In the genomic region with DNA sequence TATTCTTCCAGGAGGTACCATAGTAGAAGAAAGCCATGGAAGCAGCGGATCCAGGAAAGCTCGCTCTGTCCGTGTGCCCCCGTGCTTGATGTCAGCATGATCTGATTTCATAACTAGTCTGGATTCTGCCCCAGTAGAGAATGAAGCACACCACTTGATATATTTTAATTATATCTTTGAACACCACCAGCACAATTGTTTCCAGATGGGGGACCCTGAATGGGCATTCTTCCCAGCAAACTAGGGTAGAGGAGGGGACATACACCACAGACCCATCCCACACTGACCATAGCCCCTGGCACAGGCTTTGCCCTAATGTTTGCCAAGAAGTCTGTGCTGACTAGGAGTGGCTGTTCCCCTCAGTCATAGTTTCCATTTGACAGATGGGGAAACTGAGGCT, we compare ENCODE assay signal across 25 mouse cellular contexts. TPM values are rescaled to one million over a fixed set of nuclear protein-coding genes. Genes with fewer than 3 reads are reported as not detected.
DNase-seq lines count a peak whose midpoint lies in the region; ATAC-seq lines count a peak whose summit lies in the region.
"Had no signal": no experiment of that assay in that cellular context is flagged by ENCODE, and none has a peak within 500 bp of the region (broad histone marks: within the 10 kb centered on the region; RNA-seq: fewer than 3 reads in every experiment).

No protein-coding gene starts in this region.

- no peak overlapping the region for H3K4me3 ChIP-seq in embryonic facial prominence, embryonic 13.5 days
- no peak overlapping the region for H3K4me3 ChIP-seq in embryonic facial prominence, embryonic 10.5 days
- H3K4me3 ChIP-seq in limb, embryonic 15.5 days = no peak overlapping the region
- H3K4me3 ChIP-seq in limb, embryonic 10.5 days = no peak overlapping the region
- H3K4me3 ChIP-seq in embryonic facial prominence, embryonic 14.5 days (ENCODE audit: low read depth, low read length) = no peak overlapping the region
- H3K4me3 ChIP-seq: heart, embryonic 12.5 days; heart, embryonic 15.5 days; hindbrain, embryonic 12.5 days; hindbrain, embryonic 15.5 days; intestine, embryonic 15.5 days had no signal

- H3K27ac ChIP-seq in embryonic facial prominence, embryonic 13.5 days = peak overlapping the region; percentile 49
- no peak overlapping the region for H3K27ac ChIP-seq in embryonic facial prominence, embryonic 10.5 days (replicated peaks)
- H3K27ac ChIP-seq in limb, embryonic 15.5 days = 0 out of 2 replicates have a peak overlapping the region, but pooled peaks have one; percentile 33
- no peak overlapping the region for H3K27ac ChIP-seq in limb, embryonic 10.5 days
- peak overlapping the region; percentile 35; the same call in 1 of the 2 replicates for H3K27ac ChIP-seq in embryonic facial prominence, embryonic 14.5 days (replicated peaks; ENCODE audit: low read depth, low read length)
- H3K27ac ChIP-seq: heart, embryonic 15.5 days; hindbrain, embryonic 12.5 days; hindbrain, embryonic 15.5 days; intestine, embryonic 15.5 days had no signal

- no peaks in the 10 kb centered on the region for H3K36me3 ChIP-seq in embryonic facial prominence, embryonic 13.5 days
- H3K36me3 ChIP-seq in embryonic facial prominence, embryonic 10.5 days (replicated peaks) = no peaks in the 10 kb centered on the region
- H3K36me3 ChIP-seq in limb, embryonic 15.5 days = no peaks in the 10 kb centered on the region
- no peaks in the 10 kb centered on the region for H3K36me3 ChIP-seq in limb, embryonic 10.5 days
- H3K36me3 ChIP-seq in embryonic facial prominence, embryonic 14.5 days (ENCODE audit: control insufficient read depth, insufficient read depth, low read length) = no peaks in the 10 kb centered on the region
- H3K36me3 ChIP-seq: heart, embryonic 12.5 days; heart, embryonic 15.5 days; hindbrain, embryonic 12.5 days; hindbrain, embryonic 15.5 days; intestine, embryonic 15.5 days had no signal

- H3K4me1 ChIP-seq in embryonic facial prominence, embryonic 13.5 days = peaks cover 43% of the 10 kb centered on the region
- H3K4me1 ChIP-seq in embryonic facial prominence, embryonic 10.5 days = peaks cover 26% of the 10 kb centered on the region
- H3K4me1 ChIP-seq in limb, embryonic 15.5 days = peaks cover 36% of the 10 kb centered on the region
- H3K4me1 ChIP-seq in limb, embryonic 10.5 days = peaks cover 34% of the 10 kb centered on the region
- H3K4me1 ChIP-seq in embryonic facial prominence, embryonic 14.5 days (ENCODE audit: control insufficient read depth, insufficient read depth, low read length) = peaks cover 16% of the 10 kb centered on the region

- H3K27me3 ChIP-seq in embryonic facial prominence, embryonic 13.5 days = 0 out of 2 replicates have a peak, but pooled peaks cover 6% of the 10 kb centered on the region
- H3K27me3 ChIP-seq in embryonic facial prominence, embryonic 10.5 days (replicated peaks; ENCODE audit: low read depth, poor library complexity, severe bottlenecking) = peaks cover 45% of the 10 kb centered on the region
- H3K27me3 ChIP-seq in limb, embryonic 15.5 days = no peaks in the 10 kb centered on the region
- peaks cover 18% of the 10 kb centered on the region; the same call in 1 of the 2 replicates for H3K27me3 ChIP-seq in limb, embryonic 10.5 days (ENCODE audit: low read depth, poor library complexity, severe bottlenecking)
- no peaks in the 10 kb centered on the region for H3K27me3 ChIP-seq in embryonic facial prominence, embryonic 14.5 days (replicated peaks; ENCODE audit: control insufficient read depth, insufficient read depth, low read length)
- H3K27me3 ChIP-seq: heart, embryonic 12.5 days; heart, embryonic 15.5 days; intestine, embryonic 15.5 days; Patski had no signal

- no peaks in the 10 kb centered on the region for H3K9me3 ChIP-seq in embryonic facial prominence, embryonic 13.5 days
- no peaks in the 10 kb centered on the region for H3K9me3 ChIP-seq in embryonic facial prominence, embryonic 10.5 days
- no peaks in the 10 kb centered on the region for H3K9me3 ChIP-seq in limb, embryonic 15.5 days
- H3K9me3 ChIP-seq in limb, embryonic 10.5 days (replicated peaks) = no peaks in the 10 kb centered on the region
- no peaks in the 10 kb centered on the region for H3K9me3 ChIP-seq in embryonic facial prominence, embryonic 14.5 days (ENCODE audit: control insufficient read depth, low read length)
- H3K9me3 ChIP-seq: heart, embryonic 12.5 days; heart, embryonic 15.5 days; hindbrain, embryonic 12.5 days; hindbrain, embryonic 15.5 days; intestine, embryonic 15.5 days had no signal

- H3K4me2 ChIP-seq in embryonic facial prominence, embryonic 13.5 days = no peak overlapping the region
- H3K4me2 ChIP-seq in limb, embryonic 15.5 days = no peak overlapping the region
- no peak overlapping the region for H3K4me2 ChIP-seq in embryonic facial prominence, embryonic 14.5 days (ENCODE audit: low read depth, low read length)
- H3K4me2 ChIP-seq: heart, embryonic 12.5 days; heart, embryonic 15.5 days; hindbrain, embryonic 12.5 days; hindbrain, embryonic 15.5 days; intestine, embryonic 15.5 days had no signal

- no peak for DNase-seq in embryonic facial prominence, embryonic 10.5 days (ENCODE audit: low spot score)
- DNase-seq in limb, embryonic 10.5 days (ENCODE audit: low spot score) = no peak
- DNase-seq in embryonic facial prominence, embryonic 14.5 days (ENCODE audit: low spot score) = peak; percentile 51
- no peak for DNase-seq in lung, postnatal 14 days
- DNase-seq: adrenal gland, adult 2 months; adrenal gland, postnatal 14 days; cerebellum, adult 11-12 months; cerebellum, adult 8-10 months; cerebellum, postnatal 10 days; cerebellum, postnatal 36 days; embryo, embryonic 11 days; gastrocnemius, postnatal 25 days; heart, adult 18-20 months; heart, postnatal 10 days; heart, postnatal 4 days; kidney, adult 11 months had no signal

- 69% methylated on average over 4 of the region's 4 CpGs for WGBS in embryonic facial prominence, embryonic 13.5 days
- 88% methylated on average over 4 of the region's 4 CpGs for WGBS in embryonic facial prominence, embryonic 10.5 days
- 77% methylated on average over 4 of the region's 4 CpGs for WGBS in limb, embryonic 15.5 days
- 87% methylated on average over 4 of the region's 4 CpGs for WGBS in limb, embryonic 10.5 days
- WGBS in embryonic facial prominence, embryonic 14.5 days = 71% methylated on average over 4 of the region's 4 CpGs

- ATAC-seq in embryonic facial prominence, embryonic 13.5 days (ENCODE audit: insufficient number of reproducible peaks, insufficient read depth, low FRiP score, low TSS enrichment, low read depth) = no peak
- ATAC-seq in limb, embryonic 15.5 days (ENCODE audit: insufficient number of reproducible peaks, low FRiP score, low TSS enrichment, low read depth) = no peak
- ATAC-seq in embryonic facial prominence, embryonic 14.5 days (ENCODE audit: low read depth) = no peak
- ATAC-seq: forebrain, embryonic 14.5 days; intestine, embryonic 15.5 days; Patski had no signal

- no peak overlapping the region for H3K9ac ChIP-seq in embryonic facial prominence, embryonic 13.5 days
- H3K9ac ChIP-seq in limb, embryonic 15.5 days = no peak overlapping the region
- no peak overlapping the region for H3K9ac ChIP-seq in embryonic facial prominence, embryonic 14.5 days (ENCODE audit: low read depth, low read length)
- H3K9ac ChIP-seq: heart, embryonic 12.5 days; heart, embryonic 15.5 days; hindbrain, embryonic 12.5 days; hindbrain, embryonic 15.5 days; intestine, embryonic 15.5 days had no signal

RNA-seq across cellular contexts. Expression of gene Tmem129, which starts 26.7 kb away (rescaled TPM):
- 39.9 and 40.0 TPM in 2 replicates for polyA plus RNA-seq in embryonic facial prominence, embryonic 13.5 days (2015; fragmentation: Nextera tagmentation; extraction: Ambion mirVana)
- 37.1 and 40.0 TPM in 2 replicates for polyA plus RNA-seq in embryonic facial prominence, embryonic 10.5 days (2016; fragmentation: Nextera tagmentation; extraction: Ambion mirVana)
- 45.8 and 49.7 TPM in 2 replicates for polyA plus RNA-seq in limb, embryonic 15.5 days (2015; fragmentation: Nextera tagmentation; extraction: Ambion mirVana)
- polyA plus RNA-seq in limb, embryonic 10.5 days (2016; fragmentation: Nextera tagmentation; extraction: Ambion mirVana) = 40.5 and 47.2 TPM in 2 replicates
- 47.6 and 47.7 TPM in 2 replicates for polyA plus RNA-seq in embryonic facial prominence, embryonic 14.5 days (2014; fragmentation: Nextera tagmentation; extraction: Ambion mirVana)

RNA-seq across cellular contexts. Expression of gene Tacc3, which starts 27.0 kb away (rescaled TPM):
- polyA plus RNA-seq in embryonic facial prominence, embryonic 13.5 days (2015; fragmentation: Nextera tagmentation; extraction: Ambion mirVana) = 207 and 208 TPM in 2 replicates
- 318 and 337 TPM in 2 replicates for polyA plus RNA-seq in embryonic facial prominence, embryonic 10.5 days (2016; fragmentation: Nextera tagmentation; extraction: Ambion mirVana)
- polyA plus RNA-seq in limb, embryonic 15.5 days (2015; fragmentation: Nextera tagmentation; extraction: Ambion mirVana) = 150 and 151 TPM in 2 replicates
- polyA plus RNA-seq in limb, embryonic 10.5 days (2016; fragmentation: Nextera tagmentation; extraction: Ambion mirVana) = 323 and 325 TPM in 2 replicates
- 127 and 153 TPM in 2 replicates for polyA plus RNA-seq in embryonic facial prominence, embryonic 14.5 days (2014; fragmentation: Nextera tagmentation; extraction: Ambion mirVana)

RNA-seq across cellular contexts. Expression of gene Slbp, which starts 32.6 kb away (rescaled TPM):
- 246 and 251 TPM in 2 replicates for polyA plus RNA-seq in embryonic facial prominence, embryonic 13.5 days (2015; fragmentation: Nextera tagmentation; extraction: Ambion mirVana)
- polyA plus RNA-seq in embryonic facial prominence, embryonic 10.5 days (2016; fragmentation: Nextera tagmentation; extraction: Ambion mirVana) = 313 and 322 TPM in 2 replicates
- polyA plus RNA-seq in limb, embryonic 15.5 days (2015; fragmentation: Nextera tagmentation; extraction: Ambion mirVana) = 204 and 206 TPM in 2 replicates
- 340 and 345 TPM in 2 replicates for polyA plus RNA-seq in limb, embryonic 10.5 days (2016; fragmentation: Nextera tagmentation; extraction: Ambion mirVana)
- 188 and 196 TPM in 2 replicates for polyA plus RNA-seq in embryonic facial prominence, embryonic 14.5 days (2014; fragmentation: Nextera tagmentation; extraction: Ambion mirVana)

RNA-seq across cellular contexts. Expression of gene Fgfr3, which starts 36.5 kb away (rescaled TPM):
- polyA plus RNA-seq in embryonic facial prominence, embryonic 13.5 days (2015; fragmentation: Nextera tagmentation; extraction: Ambion mirVana) = 24.6 and 32.5 TPM in 2 replicates
- 12.9 and 36.8 TPM in 2 replicates for polyA plus RNA-seq in embryonic facial prominence, embryonic 10.5 days (2016; fragmentation: Nextera tagmentation; extraction: Ambion mirVana)
- polyA plus RNA-seq in limb, embryonic 15.5 days (2015; fragmentation: Nextera tagmentation; extraction: Ambion mirVana) = 33.5 and 37.1 TPM in 2 replicates
- polyA plus RNA-seq in limb, embryonic 10.5 days (2016; fragmentation: Nextera tagmentation; extraction: Ambion mirVana) = 4.9 and 10.5 TPM in 2 replicates
- polyA plus RNA-seq in embryonic facial prominence, embryonic 14.5 days (2014; fragmentation: Nextera tagmentation; extraction: Ambion mirVana) = 23.1 and 26.0 TPM in 2 replicates

RNA-seq across cellular contexts. Expression of gene Gm9903, which starts 55.2 kb away (rescaled TPM):
- polyA plus RNA-seq in embryonic facial prominence, embryonic 13.5 days (2015; fragmentation: Nextera tagmentation; extraction: Ambion mirVana) = 0.38 and 0.44 TPM in 2 replicates
- polyA plus RNA-seq in embryonic facial prominence, embryonic 10.5 days (2016; fragmentation: Nextera tagmentation; extraction: Ambion mirVana) = 0.30 and 0.32 TPM in 2 replicates
- 0.29 and 0.35 TPM in 2 replicates for polyA plus RNA-seq in limb, embryonic 15.5 days (2015; fragmentation: Nextera tagmentation; extraction: Ambion mirVana)
- 0.30 and 0.91 TPM in 2 replicates for polyA plus RNA-seq in limb, embryonic 10.5 days (2016; fragmentation: Nextera tagmentation; extraction: Ambion mirVana)
- 0.54 and 0.60 TPM in 2 replicates for polyA plus RNA-seq in embryonic facial prominence, embryonic 14.5 days (2014; fragmentation: Nextera tagmentation; extraction: Ambion mirVana)

Comparison
In these comparisons a context has a peak if more than half of its experiments do, and no peak if none do; other contexts are left out.
1. H3K27ac ChIP-seq: peak in embryonic facial prominence, embryonic 13.5 days (single experiment), limb, embryonic 15.5 days (single experiment) and embryonic facial prominence, embryonic 14.5 days (single experiment); none in embryonic facial prominence, embryonic 10.5 days (single experiment) and limb, embryonic 10.5 days (single experiment).